Mouse (Mus musculus): ENCODE results near the gene Clgn. TPM values are rescaled to one million over a fixed set of nuclear protein-coding genes. Genes with fewer than 3 reads are reported as not detected.
A peak's percentile ranks its signal among the peaks of the same experiment; 100 is the strongest.

The Clgn gene
- 5.4 and 6.1 TPM in 2 replicates for polyA plus RNA-seq (2014; fragmentation: Nextera tagmentation; extraction: Ambion mirVana)

- WGBS: 5% methylated on average over 41 of the region's 41 CpGs
- H3K4me3 ChIP-seq (ENCODE audit: low read depth, low read length): peak within 1 kb of the TSS; percentile 62
- no peak within 1 kb of the TSS for H3K27ac ChIP-seq (ENCODE audit: low read depth, low read length)
- peak; percentile 98 for DNase-seq (ENCODE audit: low spot score, missing footprints)
- ATAC-seq (ENCODE audit: low FRiP score): peak; percentile 94
- peak within 1 kb of the TSS; percentile 94 for H3K4me2 ChIP-seq
- H3K36me3 ChIP-seq (ENCODE audit: control insufficient read depth, insufficient read depth, low read length): no peaks in the 10 kb centered on the region
- peak within 1 kb of the TSS; percentile 75 for H3K9ac ChIP-seq (ENCODE audit: low read length)
- H3K27me3 ChIP-seq (ENCODE audit: control insufficient read depth, insufficient read depth, low read length): peaks cover 2% of the 10 kb centered on the region; the same call in 1 of the 2 replicates
- no peaks in the 10 kb centered on the region for H3K4me1 ChIP-seq (ENCODE audit: control insufficient read depth, insufficient read depth, low read length)
- H3K9me3 ChIP-seq (ENCODE audit: control insufficient read depth, low read length): no peaks in the 10 kb centered on the region
Observed at GRCm38 (mm10) chr8:83389316-83390005, at the start of gene Clgn. Clgn (plus strand) TSS chr8:83389867.

- DNase-seq (ENCODE audit: low spot score, missing footprints): no peak
- H3K4me1 ChIP-seq (ENCODE audit: control insufficient read depth, insufficient read depth, low read length): no peaks in the 10 kb centered on the region
- H3K4me2 ChIP-seq: no peak overlapping the region
- no peak overlapping the region for H3K9ac ChIP-seq (ENCODE audit: low read length)
- no peaks in the 10 kb centered on the region for H3K27me3 ChIP-seq (ENCODE audit: control insufficient read depth, insufficient read depth, low read length)
- no peak overlapping the region for H3K27ac ChIP-seq (ENCODE audit: low read depth, low read length)
- no peaks in the 10 kb centered on the region for H3K36me3 ChIP-seq (ENCODE audit: control insufficient read depth, insufficient read depth, low read length)
- WGBS: 90% methylated on average over 3 of the region's 3 CpGs
- no peak overlapping the region for H3K4me3 ChIP-seq (ENCODE audit: low read depth, low read length)
- no peak for ATAC-seq (ENCODE audit: low FRiP score)
- H3K9me3 ChIP-seq (ENCODE audit: control insufficient read depth, low read length): no peaks in the 10 kb centered on the region
Observed at GRCm38 (mm10) chr8:83342076-83342475, 47.6 kb upstream of the Clgn start.

GRCm38 (mm10) chr8:83342693-83343092 is 47.0 kb upstream of the Clgn start:
- Histone ChIP-seq H3K36me3 (ENCODE audit: control insufficient read depth, insufficient read depth, low read length) (no peaks in the 10 kb centered on the region), H3K27ac (ENCODE audit: low read depth, low read length) (no peak overlapping the region), H3K9me3 (ENCODE audit: control insufficient read depth, low read length) (no peaks in the 10 kb centered on the region), H3K4me1 (ENCODE audit: control insufficient read depth, insufficient read depth, low read length) (no peaks in the 10 kb centered on the region), H3K4me2 (no peak overlapping the region), H3K9ac (ENCODE audit: low read length) (no peak overlapping the region), H3K27me3 (ENCODE audit: control insufficient read depth, insufficient read depth, low read length) (no peaks in the 10 kb centered on the region), H3K4me3 (ENCODE audit: low read depth, low read length) (no peak overlapping the region)
- ATAC-seq (ENCODE audit: low FRiP score): no peak
- DNase-seq (ENCODE audit: low spot score, missing footprints): peak; percentile 89

- no peak within 1 kb of the TSS for H3K9ac ChIP-seq (ENCODE audit: low read length)
- no peaks in the 10 kb centered on the region for H3K36me3 ChIP-seq (ENCODE audit: control insufficient read depth, insufficient read depth, low read length)
- no peaks in the 10 kb centered on the region for H3K27me3 ChIP-seq (ENCODE audit: control insufficient read depth, insufficient read depth, low read length)
- no peak for ATAC-seq (ENCODE audit: low FRiP score)
- WGBS: 83% methylated on average over 18 of the region's 18 CpGs
- no peak for DNase-seq (ENCODE audit: low spot score, missing footprints)
- no peaks in the 10 kb centered on the region for H3K9me3 ChIP-seq (ENCODE audit: control insufficient read depth, low read length)
- H3K4me2 ChIP-seq: no peak within 1 kb of the TSS
- H3K4me1 ChIP-seq (ENCODE audit: control insufficient read depth, insufficient read depth, low read length): no peaks in the 10 kb centered on the region
- H3K27ac ChIP-seq (ENCODE audit: low read depth, low read length): no peak within 1 kb of the TSS
- H3K4me3 ChIP-seq (ENCODE audit: low read depth, low read length): no peak within 1 kb of the TSS
Observed at GRCm38 (mm10) chr8:83348263-83348662, 41.4 kb upstream of the Clgn start, which contains the start of gene Mgat4d. Mgat4d (plus strand) TSS chr8:83348471.

- WGBS: 96% methylated on average over 2 of the region's 2 CpGs
- Histone ChIP-seq H3K27me3 (ENCODE audit: control insufficient read depth, insufficient read depth, low read length) (no peaks in the 10 kb centered on the region), H3K4me3 (ENCODE audit: low read depth, low read length) (no peak overlapping the region), H3K4me1 (ENCODE audit: control insufficient read depth, insufficient read depth, low read length) (no peaks in the 10 kb centered on the region), H3K9ac (ENCODE audit: low read length) (no peak overlapping the region), H3K36me3 (ENCODE audit: control insufficient read depth, insufficient read depth, low read length) (no peaks in the 10 kb centered on the region), H3K27ac (ENCODE audit: low read depth, low read length) (no peak overlapping the region), H3K9me3 (ENCODE audit: control insufficient read depth, low read length) (no peaks in the 10 kb centered on the region), H3K4me2 (no peak overlapping the region)
- DNase-seq (ENCODE audit: low spot score, missing footprints): no peak
- ATAC-seq (ENCODE audit: low FRiP score): no peak
Observed at GRCm38 (mm10) chr8:83351315-83351714, 38.4 kb upstream of the Clgn start.

- Histone ChIP-seq H3K27ac (ENCODE audit: low read depth, low read length) (no peak overlapping the region), H3K4me3 (ENCODE audit: low read depth, low read length) (no peak overlapping the region), H3K4me1 (ENCODE audit: control insufficient read depth, insufficient read depth, low read length) (no peaks in the 10 kb centered on the region), H3K9me3 (ENCODE audit: control insufficient read depth, low read length) (no peaks in the 10 kb centered on the region), H3K4me2 (no peak overlapping the region), H3K9ac (ENCODE audit: low read length) (no peak overlapping the region), H3K27me3 (ENCODE audit: control insufficient read depth, insufficient read depth, low read length) (no peaks in the 10 kb centered on the region), H3K36me3 (ENCODE audit: control insufficient read depth, insufficient read depth, low read length) (no peaks in the 10 kb centered on the region)
- ATAC-seq (ENCODE audit: low FRiP score): no peak
- 69% methylated on average over 7 of the region's 7 CpGs for WGBS
- DNase-seq (ENCODE audit: low spot score, missing footprints): no peak
Observed at GRCm38 (mm10) chr8:83363156-83363769, 26.4 kb upstream of the Clgn start.

GRCm38 (mm10) chr8:83377231-83377630 is 12.4 kb upstream of the Clgn start:
- Histone ChIP-seq H3K27me3 (ENCODE audit: control insufficient read depth, insufficient read depth, low read length) (no peaks in the 10 kb centered on the region), H3K9me3 (ENCODE audit: control insufficient read depth, low read length) (no peaks in the 10 kb centered on the region), H3K36me3 (ENCODE audit: control insufficient read depth, insufficient read depth, low read length) (no peaks in the 10 kb centered on the region), H3K27ac (ENCODE audit: low read depth, low read length) (no peak overlapping the region), H3K9ac (ENCODE audit: low read length) (no peak overlapping the region), H3K4me3 (ENCODE audit: low read depth, low read length) (no peak overlapping the region), H3K4me1 (ENCODE audit: control insufficient read depth, insufficient read depth, low read length) (no peaks in the 10 kb centered on the region), H3K4me2 (no peak overlapping the region)
- ATAC-seq (ENCODE audit: low FRiP score) (no peak), DNase-seq (ENCODE audit: low spot score, missing footprints) (no peak)

GRCm38 (mm10) chr8:83380141-83380540 is 9.5 kb upstream of the Clgn start:
- no peak for ATAC-seq (ENCODE audit: low FRiP score)
- WGBS: 73% methylated on average over 4 of the region's 4 CpGs
- Histone ChIP-seq H3K27ac (ENCODE audit: low read depth, low read length) (no peak overlapping the region), H3K4me1 (ENCODE audit: control insufficient read depth, insufficient read depth, low read length) (no peaks in the 10 kb centered on the region), H3K4me2 (no peak overlapping the region), H3K9ac (ENCODE audit: low read length) (no peak overlapping the region), H3K9me3 (ENCODE audit: control insufficient read depth, low read length) (no peaks in the 10 kb centered on the region), H3K27me3 (ENCODE audit: control insufficient read depth, insufficient read depth, low read length) (no peaks in the 10 kb centered on the region), H3K4me3 (ENCODE audit: low read depth, low read length) (no peak overlapping the region), H3K36me3 (ENCODE audit: control insufficient read depth, insufficient read depth, low read length) (no peaks in the 10 kb centered on the region)
- DNase-seq (ENCODE audit: low spot score, missing footprints): no peak

- no peak for DNase-seq (ENCODE audit: low spot score, missing footprints)
Observed at GRCm38 (mm10) chr8:83381016-83381415, 8.7 kb upstream of the Clgn start.

More at GRCm38 (mm10) chr8:83381016-83381415, 8.7 kb upstream of the Clgn start:
- no peak overlapping the region for H3K27ac ChIP-seq (ENCODE audit: low read depth, low read length)
- no peaks in the 10 kb centered on the region for H3K4me1 ChIP-seq (ENCODE audit: control insufficient read depth, insufficient read depth, low read length)
- no peak overlapping the region for H3K4me2 ChIP-seq
- WGBS: 87% methylated on average over 2 of the region's 2 CpGs
- no peaks in the 10 kb centered on the region for H3K36me3 ChIP-seq (ENCODE audit: control insufficient read depth, insufficient read depth, low read length)
- H3K4me3 ChIP-seq (ENCODE audit: low read depth, low read length): no peak overlapping the region
- no peak overlapping the region for H3K9ac ChIP-seq (ENCODE audit: low read length)
- H3K27me3 ChIP-seq (ENCODE audit: control insufficient read depth, insufficient read depth, low read length): no peaks in the 10 kb centered on the region
- no peak for ATAC-seq (ENCODE audit: low FRiP score)
- H3K9me3 ChIP-seq (ENCODE audit: control insufficient read depth, low read length): no peaks in the 10 kb centered on the region

Data from midbrain, embryonic 11.5 days (tissue).